Comparison of ENCODE assay signal across 25 mouse cellular contexts in genomic region chr4:130010723-130011122, GRCm38 (mm10). TPM values are rescaled to one million over a fixed set of nuclear protein-coding genes. Genes with fewer than 3 reads are reported as not detected.
"Had no signal": no experiment of that assay in that cellular context is flagged by ENCODE, and none has a peak within 500 bp of the region (broad histone marks: within the 10 kb centered on the region; RNA-seq: fewer than 3 reads in every experiment).

No protein-coding gene starts in this region.

- H3K4me2 ChIP-seq: embryonic facial prominence, embryonic 12.5 days; embryonic facial prominence, embryonic 13.5 days; embryonic facial prominence, embryonic 15.5 days; forebrain, embryonic 12.5 days; forebrain, embryonic 13.5 days; forebrain, embryonic 15.5 days had no signal

- H3K4me3 ChIP-seq: embryonic facial prominence, embryonic 12.5 days; embryonic facial prominence, embryonic 13.5 days; embryonic facial prominence, embryonic 15.5 days; erythroblast, embryonic 14.5 days; forebrain, embryonic 10.5 days; forebrain, embryonic 12.5 days; forebrain, embryonic 13.5 days; forebrain, embryonic 15.5 days; gastrocnemius, adult 2 months; heart, adult 2 months had no signal

- H3K9ac ChIP-seq: embryonic facial prominence, embryonic 12.5 days; embryonic facial prominence, embryonic 13.5 days; embryonic facial prominence, embryonic 15.5 days; forebrain, embryonic 12.5 days; forebrain, embryonic 13.5 days; forebrain, embryonic 15.5 days; forebrain, postnatal 0 days had no signal

- DNase-seq: cerebellum, adult 9-10 months; cerebellum, adult 9-11 months; cerebellum, postnatal 14 days; cerebellum, postnatal 25 days; cerebellum, postnatal 36 days; embryo, embryonic 11 days; forebrain, postnatal 0 days; gastrocnemius, postnatal 10 days; gastrocnemius, postnatal 14 days; gastrocnemius, postnatal 25 days; gastrocnemius, postnatal 36 days; heart, adult 11 months; heart, adult 18-20 months; heart, adult 2 months had no signal

- H3K27me3 ChIP-seq: forebrain, embryonic 13.5 days; forebrain, embryonic 15.5 days had no signal

- H3K27ac ChIP-seq: embryonic facial prominence, embryonic 10.5 days; embryonic facial prominence, embryonic 12.5 days; embryonic facial prominence, embryonic 13.5 days; embryonic facial prominence, embryonic 15.5 days; forebrain, embryonic 10.5 days; forebrain, embryonic 12.5 days; forebrain, embryonic 13.5 days; forebrain, embryonic 15.5 days; gastrocnemius, adult 2 months; heart, adult 2 months had no signal

- H3K9me3 ChIP-seq: embryonic facial prominence, embryonic 10.5 days; embryonic facial prominence, embryonic 12.5 days; embryonic facial prominence, embryonic 13.5 days; embryonic facial prominence, embryonic 15.5 days; forebrain, embryonic 10.5 days; forebrain, embryonic 12.5 days; forebrain, embryonic 13.5 days; forebrain, embryonic 15.5 days had no signal

- H3K36me3 ChIP-seq: embryonic facial prominence, embryonic 10.5 days had no signal

RNA-seq across cellular contexts. Expression of gene Adgrb2, which starts 26.1 kb away (rescaled TPM):
- total RNA-seq: granulocyte monocyte progenitor cell, adult 5-6 weeks had no signal
- polyA plus RNA-seq: erythroblast, embryonic 14.5 days had no signal

RNA-seq across cellular contexts. Expression of gene Col16a1, which starts 36.9 kb away (rescaled TPM):
- polyA plus RNA-seq: erythroblast, embryonic 14.5 days had no signal
